Mouse (Mus musculus) C2C12 (cell line): ENCODE data around the gene Mettl16.

ENCODE experiments used
- CEBPB ChIP-seq: IDR thresholded peaks from one replicate; pipeline ENCODE4 v1.6.1; 2011; ENCODE audit warnings: low read depth, mild to moderate bottlenecking, control low read depth, moderate library complexity
- CTCF ChIP-seq: IDR thresholded peaks from one replicate; pipeline ENCODE4 v1.5.1; 2011; ENCODE audit not compliant: control insufficient read depth, insufficient read depth, insufficient read length
- FOSL1 ChIP-seq: IDR thresholded peaks from one replicate; pipeline ENCODE4 v1.8.0; 2011; ENCODE audit warnings: mild to moderate bottlenecking, low read length; ENCODE audit not compliant: poor library complexity, insufficient read depth, severe bottlenecking
- MAX ChIP-seq: IDR thresholded peaks from one replicate; pipeline ENCODE4 v1.6.1; 2011; ENCODE audit warnings: mild to moderate bottlenecking, control low read depth
- MYOD1 ChIP-seq: IDR thresholded peaks from one replicate; pipeline ENCODE4 v1.6.1; 2011; ENCODE audit warnings: low read depth; ENCODE audit not compliant: control insufficient read depth, insufficient read length
- MYOG ChIP-seq: IDR thresholded peaks from one replicate; pipeline ENCODE4 v1.6.1; 2011; ENCODE audit not compliant: control insufficient read depth, insufficient read length; ENCODE audit errors: extremely low read depth
- USF1 ChIP-seq: IDR thresholded peaks from one replicate; pipeline ENCODE4 v1.6.1; 2011; ENCODE audit warnings: low read depth, mild to moderate bottlenecking, control low read depth, moderate library complexity

DNA sequence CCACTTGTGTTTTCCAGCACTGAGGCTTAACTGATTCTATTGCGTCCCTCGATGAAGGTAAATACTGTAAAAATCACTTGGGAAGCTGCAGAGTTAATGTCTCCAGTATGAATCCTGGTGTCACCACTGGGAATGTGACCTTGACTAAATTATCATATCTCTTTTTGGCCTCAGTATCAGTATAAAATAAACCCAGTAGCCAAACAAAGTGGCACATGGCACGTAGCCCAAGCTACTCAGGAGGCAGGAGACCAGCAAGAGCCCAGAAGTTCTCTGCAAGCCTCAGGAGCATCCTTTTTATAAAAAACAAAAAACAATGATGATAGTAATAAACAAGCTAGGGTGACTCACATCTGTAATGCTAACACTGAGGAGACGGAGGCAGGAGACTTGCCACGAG is 45.4 kb upstream of the Mettl16 start:
- TF ChIP-seq CTCF (no peak), FOSL1 (no peak), MYOG (no peak), MAX (no peak), CEBPB (no peak), USF1 (no peak), MYOD1 (no peak)
